Mouse (Mus musculus): ENCODE data around the gene Sphk1.
A peak's percentile ranks its signal among the peaks of the same experiment; 100 is the strongest.
"Not testable (repeated sequence)": the region's sequence is repeated elsewhere in the genome, so short reads cannot be mapped to it uniquely, and the experiment has no call there.

The Sphk1 gene

DNA sequence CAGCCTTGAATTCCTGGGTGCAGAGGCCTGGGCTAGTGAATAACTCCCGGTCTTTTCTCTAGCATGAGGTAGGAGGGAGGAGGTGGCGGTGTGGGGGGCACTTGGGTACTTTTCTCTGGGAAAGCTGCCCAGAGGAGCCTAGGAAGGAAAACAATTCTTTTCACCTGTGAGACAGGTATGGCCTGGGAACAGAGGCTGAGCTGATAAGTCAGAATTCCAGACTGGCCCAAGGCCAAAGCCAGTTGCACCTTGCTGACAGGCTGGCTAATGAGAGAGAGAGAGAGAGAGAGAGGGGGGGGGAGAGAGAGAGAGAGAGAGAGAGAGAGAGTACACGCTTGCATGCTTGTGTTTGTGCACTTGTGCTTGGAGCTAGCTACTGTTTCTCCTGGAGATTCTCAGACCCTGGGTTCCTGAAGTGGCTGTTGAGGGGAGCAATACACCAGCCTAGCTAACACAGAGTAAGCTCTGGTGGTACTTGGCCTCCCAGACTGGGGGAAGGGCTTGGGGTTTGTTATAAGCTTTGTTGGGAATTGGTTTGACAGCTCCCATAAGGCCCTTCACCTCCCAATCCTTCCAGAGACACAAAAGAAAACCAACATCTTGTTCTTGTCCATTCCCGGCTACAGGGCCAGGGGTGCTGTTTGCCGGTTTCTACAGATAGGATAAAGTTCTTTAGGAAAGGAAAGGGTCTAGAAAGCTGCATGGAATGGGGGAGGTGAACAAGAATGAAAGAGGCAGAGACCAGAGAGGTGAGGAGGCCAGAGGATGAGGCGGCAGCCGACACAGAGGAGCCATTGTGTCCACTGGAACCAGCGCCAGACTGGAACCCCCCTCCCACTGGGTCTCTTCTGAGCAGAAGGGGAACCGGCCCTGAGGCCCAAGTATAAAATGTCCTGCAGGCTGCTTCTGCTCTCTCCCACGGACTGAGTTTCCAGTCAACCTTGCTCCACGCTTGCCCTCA, at the start of gene Sphk1:
TSS of gene Sphk1 (plus strand) at position 739 of the 961 bp plus-strand sequence.
- no peak for DNase-seq

- no peak for DNase-seq
Measured at GRCm38 (mm10) chr11:116480975-116481374, 49.8 kb upstream of the Sphk1 start.

GRCm38 (mm10) chr11:116481776-116482175, 48.9 kb upstream of the Sphk1 start:
- no peak for DNase-seq

- no peak for DNase-seq
Measured at GRCm38 (mm10) chr11:116484261-116484660, 46.5 kb upstream of the Sphk1 start.

DNA sequence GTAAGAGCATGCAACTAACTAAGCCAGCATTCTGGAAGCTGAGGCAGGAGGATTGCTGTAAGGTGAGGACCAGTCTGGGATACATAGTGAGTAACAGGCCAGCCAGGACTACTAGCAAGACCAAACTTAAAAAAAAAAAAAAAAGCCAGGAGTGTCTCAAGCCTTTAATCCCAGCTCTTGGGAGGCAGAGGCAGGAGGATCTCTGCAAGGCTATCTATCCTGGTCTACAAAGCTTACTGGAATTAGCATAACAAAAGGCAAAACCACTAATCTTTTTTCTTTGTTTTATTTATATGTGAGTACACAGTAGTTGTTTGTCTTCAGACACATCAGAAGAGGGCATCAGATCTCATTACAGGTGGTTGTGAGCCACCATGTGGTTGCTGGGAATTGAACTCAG, 42.5 kb upstream of the Sphk1 start:
- DNase-seq, result no peak

- DNase-seq, result no peak
Measured at GRCm38 (mm10) chr11:116488693-116489375, 41.9 kb upstream of the Sphk1 start.

DNA sequence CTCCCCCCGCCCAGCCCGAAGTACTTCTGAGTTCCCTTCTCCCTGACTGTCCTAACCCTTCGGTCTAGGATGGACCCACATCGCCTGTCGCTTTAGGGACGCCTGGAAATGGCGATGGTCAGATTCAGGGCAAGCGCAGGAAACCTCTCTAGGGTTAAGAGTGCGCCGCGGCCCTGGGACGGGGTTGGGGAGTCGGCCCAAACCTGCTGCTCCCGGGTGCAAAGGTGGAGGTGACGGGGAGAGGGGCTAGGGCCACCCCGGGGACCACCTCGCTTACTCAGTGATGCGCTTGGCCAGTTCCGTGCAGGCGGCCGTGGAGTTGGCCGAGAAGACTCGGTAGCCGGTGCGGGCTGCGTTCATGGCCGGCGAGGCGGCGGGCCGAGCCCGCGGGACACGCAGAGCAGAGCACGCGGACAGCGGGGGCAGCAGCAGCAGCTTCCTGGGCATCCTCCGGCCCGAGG, 40.9 kb upstream of the Sphk1 start:
- peak; percentile 25 for DNase-seq

DNA sequence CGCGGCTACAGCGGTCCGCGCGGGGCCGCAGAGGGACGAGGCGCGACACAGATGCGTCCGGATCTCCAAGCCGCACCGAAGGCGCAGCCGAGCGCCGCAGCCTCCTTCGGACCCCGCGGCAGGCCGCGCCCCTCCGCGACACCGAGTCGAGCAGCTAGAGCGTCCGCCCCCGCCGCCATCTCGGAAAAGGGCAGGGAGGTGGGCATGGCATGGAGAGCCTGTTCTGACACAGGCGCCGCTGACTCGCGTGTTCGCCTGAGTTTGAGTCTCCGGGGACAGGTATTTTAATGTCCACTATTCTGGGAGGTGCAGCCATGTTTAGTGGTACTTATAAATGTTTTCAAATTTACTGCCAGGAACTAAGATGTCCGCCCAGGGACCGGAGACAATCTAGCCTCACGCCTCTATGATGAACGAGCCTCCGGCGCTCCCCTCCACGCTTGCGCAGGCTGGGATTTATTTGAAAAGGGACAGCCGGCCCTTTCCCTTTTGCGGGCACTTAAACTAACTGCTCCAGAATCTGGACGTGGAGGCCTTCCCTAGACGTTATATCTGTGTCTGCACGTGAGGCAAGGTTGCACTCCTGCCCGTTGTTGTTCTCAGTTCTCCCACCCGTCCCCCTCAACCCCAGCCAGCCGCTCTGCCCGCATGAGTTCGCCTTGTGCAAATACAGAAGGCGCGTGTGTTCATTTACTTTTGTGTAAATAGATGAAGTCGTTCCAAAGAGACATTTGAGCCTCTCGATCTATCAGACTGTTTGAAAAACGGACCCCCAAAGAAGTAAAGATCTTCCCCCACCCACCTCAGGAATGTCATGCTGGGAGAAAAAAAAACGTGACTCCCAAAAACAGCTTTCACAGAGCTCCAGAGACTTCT, 40.3 kb upstream of the Sphk1 start:
- DNase-seq, result peak; percentile 87

- no peak for DNase-seq
Measured at GRCm38 (mm10) chr11:116491338-116491737, 39.4 kb upstream of the Sphk1 start.

DNA sequence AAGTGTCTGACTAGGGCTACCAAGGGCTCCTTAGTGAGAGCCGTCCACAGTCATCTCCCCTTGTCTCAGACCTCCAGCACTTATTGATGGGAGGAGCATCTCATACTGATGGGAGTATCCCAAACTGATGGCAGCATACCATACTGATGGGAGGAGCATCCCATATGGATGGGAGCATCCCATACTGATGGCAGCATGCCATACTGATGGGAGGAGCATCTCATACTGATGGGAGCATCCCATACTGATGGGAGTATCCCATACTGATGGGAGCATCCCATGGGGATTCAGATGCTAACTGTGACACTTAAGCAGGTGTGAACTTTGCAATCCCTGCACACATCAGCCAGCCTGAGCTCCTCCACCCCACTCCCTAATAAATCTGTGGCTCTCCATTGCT, 38.2 kb upstream of the Sphk1 start:
- not testable (repeated sequence) for DNase-seq

GRCm38 (mm10) chr11:116493191-116493590, 37.5 kb upstream of the Sphk1 start:
- DNase-seq, result no peak

GRCm38 (mm10) chr11:116493795-116494252, 36.9 kb upstream of the Sphk1 start, which contains the start of gene Prpsap1:
Gene Prpsap1, minus strand, starts transcription at chr11:116494202.
- DNase-seq, result no peak

DNA sequence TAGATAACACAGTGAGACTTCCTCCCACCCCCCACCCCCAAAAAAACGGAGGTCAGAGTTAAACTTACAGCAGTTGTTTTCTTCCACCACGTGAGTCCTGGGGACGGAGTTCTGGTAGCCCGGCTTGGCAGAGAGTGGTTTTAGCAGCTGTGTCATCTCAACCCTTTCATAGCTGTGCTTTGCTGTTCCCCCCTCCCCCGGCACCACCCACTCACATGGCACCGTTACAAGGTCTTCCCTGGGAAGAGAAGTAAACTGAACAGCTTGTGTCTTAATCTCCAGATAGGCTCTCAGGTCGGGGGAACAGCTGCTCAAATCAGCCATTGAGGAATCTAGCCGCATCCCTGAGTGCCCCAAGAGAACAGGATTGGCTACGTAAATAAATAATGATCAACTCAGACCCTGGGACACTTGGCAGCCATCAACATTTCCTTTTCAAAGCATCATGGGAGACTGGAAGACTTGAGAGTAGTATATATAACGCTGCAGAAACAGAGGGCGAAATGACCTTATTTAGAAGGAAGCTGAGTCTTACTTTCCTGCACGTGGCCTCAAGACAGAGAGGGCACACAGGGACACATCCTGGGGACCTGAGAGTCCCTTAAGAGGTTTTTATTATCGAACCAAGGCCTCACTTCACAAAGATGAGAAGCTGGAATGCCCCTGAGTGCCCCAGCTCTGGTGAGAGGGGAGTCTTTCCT, 36.1 kb upstream of the Sphk1 start:
- DNase-seq, result peak; percentile 66

DNA sequence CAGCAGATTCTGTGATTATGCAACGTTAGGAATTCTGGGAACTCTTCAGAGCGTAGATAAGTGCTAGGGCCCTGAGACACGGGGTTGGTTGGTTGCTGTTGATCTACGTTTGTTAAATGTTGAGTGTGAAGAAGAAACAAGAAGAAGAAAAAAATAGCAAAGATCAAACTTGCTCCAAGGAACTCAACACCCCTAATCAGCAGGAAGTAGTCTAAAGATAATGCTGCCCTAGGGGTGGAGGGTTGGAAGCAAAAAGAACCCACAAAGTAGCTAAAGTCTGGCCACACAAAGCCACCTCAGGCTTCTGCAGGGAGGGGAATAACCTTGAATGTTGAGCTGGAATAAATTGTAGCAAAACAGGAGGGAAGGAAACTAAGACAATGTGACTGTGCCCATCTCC, 33.4 kb upstream of the Sphk1 start:
- DNase-seq, result no peak

DNA sequence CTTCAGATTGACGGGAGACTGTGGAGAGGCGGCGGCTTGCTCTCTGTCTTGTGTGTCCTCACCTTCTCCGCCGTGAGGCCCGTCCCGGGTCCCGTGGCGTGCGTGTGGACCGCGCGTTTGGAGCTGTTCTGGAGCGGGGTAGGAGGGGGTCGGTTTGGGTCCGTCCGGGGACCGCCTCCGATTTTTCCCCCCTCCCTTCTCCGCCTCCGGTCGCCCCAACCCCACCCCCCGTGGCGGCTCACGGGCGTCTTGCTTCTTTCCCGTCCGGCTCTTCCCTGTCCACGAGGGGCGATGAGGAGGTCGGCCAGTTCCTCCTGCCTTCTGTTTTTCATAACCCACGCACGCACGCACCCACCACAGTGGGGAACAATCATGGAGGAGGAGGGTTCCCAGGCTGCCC, 32.1 kb upstream of the Sphk1 start:
- no peak for DNase-seq

GRCm38 (mm10) chr11:116499018-116499417, 31.7 kb upstream of the Sphk1 start:
- no peak for DNase-seq

GRCm38 (mm10) chr11:116501005-116501746, 29.5 kb upstream of the Sphk1 start:
- no peak for DNase-seq

DNA sequence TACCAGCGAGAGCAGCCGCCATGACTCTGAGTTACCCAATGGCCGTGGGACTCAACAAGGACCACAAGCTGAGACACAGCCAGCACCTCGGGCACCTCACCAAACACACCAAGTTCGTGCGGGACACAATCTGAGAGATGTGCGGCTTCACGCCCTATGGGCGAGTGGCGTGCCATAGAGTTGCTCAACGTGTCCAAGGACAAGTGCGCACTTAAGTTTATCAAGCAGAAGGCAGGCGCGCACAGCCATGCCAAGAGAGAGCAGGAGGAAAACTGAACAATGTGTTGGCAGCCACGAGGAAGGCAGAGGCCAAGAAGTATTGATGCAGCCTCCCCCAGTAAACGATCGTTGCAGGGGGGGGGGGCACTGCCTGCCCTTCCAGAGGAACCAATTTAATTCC, 26.2 kb upstream of the Sphk1 start:
- DNase-seq, result no peak

- no peak for DNase-seq
Measured at GRCm38 (mm10) chr11:116505573-116505972, 25.2 kb upstream of the Sphk1 start.

DNA sequence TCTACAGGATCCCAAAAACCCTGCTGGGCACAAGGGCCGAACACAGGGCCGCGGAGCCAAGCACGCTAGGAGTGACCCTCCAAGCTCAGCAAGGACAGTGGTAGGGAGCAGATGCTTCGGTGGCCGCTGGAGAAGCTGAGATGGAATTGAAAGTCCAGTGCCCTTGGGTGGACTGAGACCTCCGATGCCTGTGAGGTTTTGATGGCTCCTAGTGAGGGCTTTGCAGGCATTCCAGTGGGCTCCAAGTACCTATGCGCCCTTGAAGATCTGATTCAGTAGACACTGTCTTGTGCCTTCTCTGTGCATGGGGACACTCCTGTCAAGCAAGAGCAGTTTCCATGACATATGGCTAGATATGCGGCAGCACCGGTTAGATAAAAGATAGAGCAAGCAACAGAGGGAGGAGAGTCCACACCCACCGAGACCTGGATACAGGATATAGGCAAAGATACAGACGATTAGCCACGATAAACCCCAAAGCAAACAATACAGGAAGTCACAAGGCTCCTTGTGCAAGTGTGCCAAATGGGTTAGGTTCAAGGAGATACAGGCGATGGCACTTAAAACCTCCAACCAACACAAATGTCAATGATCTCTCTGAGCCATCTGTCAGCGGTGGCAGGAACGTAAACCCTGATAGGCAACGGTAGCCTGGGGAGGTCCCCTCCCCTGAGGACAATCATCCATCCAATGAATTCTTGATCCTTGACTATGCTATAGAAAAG, 24.4 kb upstream of the Sphk1 start:
- DNase-seq, result no peak

DNA sequence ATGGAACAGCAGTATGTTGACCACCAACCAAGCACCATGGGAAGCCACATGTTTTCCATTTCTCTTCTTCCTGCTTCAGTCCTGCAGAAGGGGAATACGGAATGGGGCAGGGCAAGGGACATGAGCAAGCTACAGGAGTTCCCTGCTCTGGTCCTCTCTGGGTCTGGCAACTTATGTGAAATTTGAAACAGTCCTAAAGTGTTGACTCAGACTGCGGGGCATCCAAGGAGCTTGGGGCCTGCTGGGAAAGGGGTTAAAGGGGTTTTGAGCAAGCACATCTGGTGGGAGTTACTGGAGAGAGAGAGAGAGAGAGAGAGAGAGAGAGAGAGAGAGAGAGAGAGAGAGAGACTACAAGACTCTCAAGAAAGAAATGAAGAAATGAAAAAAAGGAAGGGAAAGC, 22.0 kb upstream of the Sphk1 start:
- DNase-seq, result no peak

All from right cerebral cortex, postnatal 14 days (tissue).